In genomic region chr4:149894300-149894699, GRCm38 (mm10) we compare ENCODE assay signal across 10 mouse cellular contexts.
DNase-seq lines count a peak whose midpoint lies in the region; ATAC-seq lines count a peak whose summit lies in the region.
"Had no signal": no experiment of that assay in that cellular context is flagged by ENCODE, and none has a peak within 500 bp of the region (broad histone marks: within the 10 kb centered on the region; RNA-seq: fewer than 3 reads in every experiment).

No protein-coding gene starts in this region.

- H3K9me3 ChIP-seq in kidney, embryonic 15.5 days (replicated peaks) = no peaks in the 10 kb centered on the region
- no peaks in the 10 kb centered on the region for H3K9me3 ChIP-seq in embryonic facial prominence, embryonic 13.5 days
- H3K9me3 ChIP-seq in forebrain, embryonic 14.5 days (replicated peaks; ENCODE audit: control insufficient read depth, low read length) = no peaks in the 10 kb centered on the region
- H3K9me3 ChIP-seq in limb, embryonic 13.5 days = no peaks in the 10 kb centered on the region
- H3K9me3 ChIP-seq: liver, embryonic 15.5 days had no signal

- H3K4me2 ChIP-seq in kidney, embryonic 15.5 days = no peak overlapping the region
- 0 out of 2 replicates have a peak overlapping the region, but pooled peaks have one; percentile 37 for H3K4me2 ChIP-seq in embryonic facial prominence, embryonic 13.5 days
- no peak overlapping the region for H3K4me2 ChIP-seq in forebrain, embryonic 14.5 days (ENCODE audit: low read length)
- H3K4me2 ChIP-seq in limb, embryonic 13.5 days (replicated peaks) = peak overlapping the region; percentile 19; the same call in 1 of the 2 replicates
- H3K4me2 ChIP-seq: liver, embryonic 15.5 days had no signal

- ATAC-seq in kidney, embryonic 15.5 days (replicated peaks; ENCODE audit: low FRiP score) = no peak
- no peak for ATAC-seq in embryonic facial prominence, embryonic 13.5 days (ENCODE audit: insufficient number of reproducible peaks, insufficient read depth, low FRiP score, low TSS enrichment, low read depth)
- ATAC-seq in forebrain, embryonic 14.5 days = no peak; the same call in 1 of the 2 replicates
- no peak for ATAC-seq in limb, embryonic 13.5 days (ENCODE audit: low FRiP score, low read depth)
- ATAC-seq: activated CD4-positive, CD25-positive, alpha-beta regulatory T cell, adult 4 months had no signal

- H3K36me3 ChIP-seq in kidney, embryonic 15.5 days = peaks cover 11% of the 10 kb centered on the region; the same call in 1 of the 2 replicates
- H3K36me3 ChIP-seq in embryonic facial prominence, embryonic 13.5 days = peaks cover 16% of the 10 kb centered on the region
- no peaks in the 10 kb centered on the region for H3K36me3 ChIP-seq in forebrain, embryonic 14.5 days (ENCODE audit: control insufficient read depth, insufficient read depth, low read length)
- peaks cover 26% of the 10 kb centered on the region for H3K36me3 ChIP-seq in limb, embryonic 13.5 days
- H3K36me3 ChIP-seq: liver, embryonic 15.5 days had no signal

- H3K9ac ChIP-seq in kidney, embryonic 15.5 days = no peak overlapping the region
- no peak overlapping the region for H3K9ac ChIP-seq in embryonic facial prominence, embryonic 13.5 days
- no peak overlapping the region for H3K9ac ChIP-seq in forebrain, embryonic 14.5 days (ENCODE audit: low read length)
- H3K9ac ChIP-seq in limb, embryonic 13.5 days = no peak overlapping the region
- H3K9ac ChIP-seq: liver, embryonic 15.5 days had no signal

- no peak for DNase-seq in kidney, adult 8-10 months
- no peak for DNase-seq in forebrain, embryonic 14.5 days (ENCODE audit: low spot score)
- no peak for DNase-seq in adrenal gland, postnatal 36 days
- DNase-seq in spleen, postnatal 36 days (ENCODE audit: low spot score in 2 of 2) = no peak
- no peak for DNase-seq in natural killer cell, adult 2 months (ENCODE audit: low spot score in 2 of 2)

- H3K4me1 ChIP-seq in kidney, embryonic 15.5 days = peaks cover 57% of the 10 kb centered on the region
- H3K4me1 ChIP-seq in embryonic facial prominence, embryonic 13.5 days = peaks cover 72% of the 10 kb centered on the region
- peaks cover 16% of the 10 kb centered on the region for H3K4me1 ChIP-seq in forebrain, embryonic 14.5 days (ENCODE audit: control insufficient read depth, insufficient read depth, low read length)
- peaks cover 92% of the 10 kb centered on the region for H3K4me1 ChIP-seq in limb, embryonic 13.5 days

- H3K27ac ChIP-seq in kidney, embryonic 15.5 days = peak overlapping the region; percentile 86
- H3K27ac ChIP-seq in embryonic facial prominence, embryonic 13.5 days = peak overlapping the region; percentile 95
- H3K27ac ChIP-seq in forebrain, embryonic 14.5 days (ENCODE audit: low read depth, low read length) = peak overlapping the region; percentile 55
- peak overlapping the region; percentile 96 for H3K27ac ChIP-seq in limb, embryonic 13.5 days
- H3K27ac ChIP-seq: liver, embryonic 15.5 days had no signal

- H3K4me3 ChIP-seq in kidney, embryonic 15.5 days (replicated peaks) = no peak overlapping the region
- no peak overlapping the region for H3K4me3 ChIP-seq in embryonic facial prominence, embryonic 13.5 days
- no peak overlapping the region for H3K4me3 ChIP-seq in forebrain, embryonic 14.5 days (ENCODE audit: low read depth, low read length)
- no peak overlapping the region for H3K4me3 ChIP-seq in limb, embryonic 13.5 days
- H3K4me3 ChIP-seq: liver, embryonic 15.5 days had no signal

- H3K27me3 ChIP-seq in kidney, embryonic 15.5 days = no peaks in the 10 kb centered on the region
- no peaks in the 10 kb centered on the region for H3K27me3 ChIP-seq in embryonic facial prominence, embryonic 13.5 days
- no peaks in the 10 kb centered on the region for H3K27me3 ChIP-seq in forebrain, embryonic 14.5 days (replicated peaks; ENCODE audit: control insufficient read depth, insufficient read depth, low read length)
- H3K27me3 ChIP-seq in limb, embryonic 13.5 days = no peaks in the 10 kb centered on the region

- WGBS in kidney, embryonic 15.5 days = 82% methylated on average over 7 of the region's 7 CpGs
- 51% methylated on average over 7 of the region's 7 CpGs for WGBS in embryonic facial prominence, embryonic 13.5 days
- 95% methylated on average over 7 of the region's 7 CpGs for WGBS in forebrain, embryonic 14.5 days
- 55% methylated on average over 7 of the region's 7 CpGs for WGBS in limb, embryonic 13.5 days

Comparison
In these comparisons a context has a peak if more than half of its experiments do, and no peak if none do; other contexts are left out.
1. H3K4me2 ChIP-seq: peak in embryonic facial prominence, embryonic 13.5 days (single experiment) and limb, embryonic 13.5 days (single experiment); none in kidney, embryonic 15.5 days (single experiment) and forebrain, embryonic 14.5 days (single experiment).
2. Peak in every context shown above with its lines, with median percentiles within 50 percentile points of each other: H3K27ac ChIP-seq.